ENCODE assay signal across 12 mouse cellular contexts in the genomic region with DNA sequence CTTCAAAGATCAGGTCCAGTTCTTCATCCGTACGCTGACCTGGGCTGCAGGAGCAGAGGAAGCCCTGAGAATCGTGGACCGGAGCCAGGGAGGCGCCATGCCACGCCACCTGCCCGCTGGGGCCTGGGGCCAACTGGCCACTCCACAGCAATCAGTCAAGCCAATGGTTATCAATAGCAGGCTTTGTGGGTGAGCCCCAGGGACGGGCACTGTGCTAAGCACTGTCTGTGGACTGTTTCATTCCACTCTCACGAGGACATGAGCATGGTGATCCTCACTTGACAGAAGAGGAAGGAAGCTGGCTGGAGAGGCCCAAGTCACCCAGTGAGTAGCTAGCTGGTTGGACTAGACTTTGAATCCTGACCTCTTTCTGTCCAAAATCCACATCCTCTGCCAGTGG. TPM values are rescaled to one million over a fixed set of nuclear protein-coding genes. Genes with fewer than 3 reads are reported as not detected.
DNase-seq lines count a peak whose midpoint lies in the region; ATAC-seq and TF ChIP-seq lines count a peak whose summit lies in the region.
"Had no signal": no experiment of that assay in that cellular context is flagged by ENCODE, and none has a peak within 500 bp of the region (broad histone marks: within the 10 kb centered on the region; RNA-seq: fewer than 3 reads in every experiment).

No protein-coding gene starts in this region.

- H3K27ac ChIP-seq in lung, postnatal 0 days (ENCODE audit: low read length): no peak overlapping the region
- H3K27ac ChIP-seq in intestine, postnatal 0 days (ENCODE audit: low read depth, low read length): no peak overlapping the region
- H3K27ac ChIP-seq: liver, embryonic 15.5 days; midbrain, embryonic 10.5 days; neural tube, embryonic 12.5 days had no signal

- H3K9ac ChIP-seq in lung, postnatal 0 days (replicated peaks; ENCODE audit: low read depth): no peak overlapping the region
- H3K9ac ChIP-seq in intestine, postnatal 0 days (ENCODE audit: low read depth, low read length): no peak overlapping the region
- H3K9ac ChIP-seq: liver, embryonic 15.5 days; neural tube, embryonic 12.5 days had no signal

- peaks cover 74% of the 10 kb centered on the region for H3K4me1 ChIP-seq in megakaryocyte, embryonic 14.5 days
- H3K4me1 ChIP-seq in lung, postnatal 0 days (ENCODE audit: insufficient read depth, low read depth, low read length): peaks cover 10% of the 10 kb centered on the region
- H3K4me1 ChIP-seq in intestine, postnatal 0 days (replicated peaks; ENCODE audit: control insufficient read depth, insufficient read depth, low read length): no peaks in the 10 kb centered on the region

- TF ChIP-seq EP300 in lung, postnatal 0 days (IDR thresholded peaks at IDR 0.05): no peak

- TF ChIP-seq CTCF in lung, postnatal 0 days (IDR thresholded peaks at IDR 0.05): no peak
- no peak for TF ChIP-seq CTCF in intestine, postnatal 0 days (IDR thresholded peaks at IDR 0.05; ENCODE audit: low read depth)

- peaks cover 87% of the 10 kb centered on the region for H3K27me3 ChIP-seq in megakaryocyte, embryonic 14.5 days (replicated peaks)
- H3K27me3 ChIP-seq in lung, postnatal 0 days (replicated peaks; ENCODE audit: insufficient read depth, low read length): no peaks in the 10 kb centered on the region
- H3K27me3 ChIP-seq in intestine, postnatal 0 days (replicated peaks; ENCODE audit: control insufficient read depth, insufficient read depth, low read length): 0 out of 2 replicates have a peak, but pooled peaks cover 3% of the 10 kb centered on the region

- no peaks in the 10 kb centered on the region for H3K36me3 ChIP-seq in megakaryocyte, embryonic 14.5 days (replicated peaks; ENCODE audit: low read length)
- H3K36me3 ChIP-seq in lung, postnatal 0 days (ENCODE audit: insufficient read depth, low read length): peaks cover 16% of the 10 kb centered on the region; the same call in 1 of the 2 replicates
- no peaks in the 10 kb centered on the region for H3K36me3 ChIP-seq in intestine, postnatal 0 days (ENCODE audit: control insufficient read depth, insufficient read depth)
- H3K36me3 ChIP-seq: liver, embryonic 15.5 days; midbrain, embryonic 10.5 days; neural tube, embryonic 12.5 days had no signal

- no peak for ATAC-seq in megakaryocyte, adult 5-6 weeks (ENCODE audit: poor library complexity, severe bottlenecking)
- ATAC-seq in common myeloid progenitor, adult 5-6 weeks (replicated peaks; ENCODE audit: low read depth, poor library complexity, severe bottlenecking): peak; percentile 52
- no peak for ATAC-seq in lung, postnatal 0 days
- no peak for ATAC-seq in intestine, postnatal 0 days

- H3K9me3 ChIP-seq in megakaryocyte, embryonic 14.5 days: no peaks in the 10 kb centered on the region
- H3K9me3 ChIP-seq in lung, postnatal 0 days (ENCODE audit: low read length): no peaks in the 10 kb centered on the region
- H3K9me3 ChIP-seq in intestine, postnatal 0 days (ENCODE audit: control insufficient read depth): no peaks in the 10 kb centered on the region
- H3K9me3 ChIP-seq: liver, embryonic 15.5 days; midbrain, embryonic 10.5 days; neural tube, embryonic 12.5 days had no signal

- WGBS in lung, postnatal 0 days: 78% methylated on average over 9 of the region's 9 CpGs
- 88% methylated on average over 9 of the region's 9 CpGs for WGBS in intestine, postnatal 0 days

- peak overlapping the region; percentile 34 for H3K4me3 ChIP-seq in megakaryocyte, embryonic 14.5 days (replicated peaks)
- no peak overlapping the region for H3K4me3 ChIP-seq in lung, postnatal 0 days (ENCODE audit: low read depth, low read length)
- no peak overlapping the region for H3K4me3 ChIP-seq in intestine, postnatal 0 days (ENCODE audit: low read depth, low read length)
- H3K4me3 ChIP-seq: liver, embryonic 15.5 days; midbrain, embryonic 10.5 days; neural tube, embryonic 12.5 days had no signal

- H3K4me2 ChIP-seq in lung, postnatal 0 days (replicated peaks; ENCODE audit: low read depth, low read length): no peak overlapping the region
- H3K4me2 ChIP-seq in intestine, postnatal 0 days (replicated peaks; ENCODE audit: low read depth): no peak overlapping the region
- H3K4me2 ChIP-seq: liver, embryonic 15.5 days; neural tube, embryonic 12.5 days had no signal

- peak; percentile 48 to 78 for DNase-seq in left cerebral cortex, adult 8-10 months (ENCODE audit: low spot score in 2 of 2)
- no peak for DNase-seq in lung, postnatal 0 days (ENCODE audit: low spot score)
- DNase-seq in spleen, adult 18-20 months: no peak
- DNase-seq: gastrocnemius, postnatal 10 days; heart, postnatal 14 days had no signal

RNA-seq across cellular contexts. Expression of gene Rapgef3, which starts 7.8 kb away (rescaled TPM):
- polyA plus RNA-seq in megakaryocyte, embryonic 14.5 days (2012; ENCODE audit: insufficient read depth, low replicate concordance): 2.3 and 4.5 TPM in 2 replicates
- 0.02 TPM in 1 of 2 replicates, not detected in the other for total RNA-seq in megakaryocyte, adult 5-6 weeks (2015)
- total RNA-seq in megakaryocyte, adult 5-6 weeks (2017): 1.2 and 1.4 TPM in 2 replicates
- 6.1 and 7.5 TPM in 2 replicates for total RNA-seq in common myeloid progenitor, adult 5-6 weeks (2017)
- total RNA-seq in left cerebral cortex, adult 8-10 months (2022): 10 to 100 TPM; 38.3 to 61.9 (median 47.0) TPM
- polyA plus RNA-seq in lung, postnatal 0 days (2015; fragmentation: Nextera tagmentation; extraction: Ambion mirVana): 18.7 and 25.5 TPM in 2 replicates
- polyA plus RNA-seq in intestine, postnatal 0 days (2015; fragmentation: Nextera tagmentation; extraction: Ambion mirVana): 2.7 and 3.5 TPM in 2 replicates

RNA-seq across cellular contexts. Expression of gene Slc48a1, which starts 18.3 kb away (rescaled TPM):
- 58.7 and 61.4 TPM in 2 replicates for polyA plus RNA-seq in megakaryocyte, embryonic 14.5 days (2012; ENCODE audit: insufficient read depth, low replicate concordance)
- 42.3 and 47.1 TPM in 2 replicates for total RNA-seq in megakaryocyte, adult 5-6 weeks (2015)
- 33.1 and 33.5 TPM in 2 replicates for total RNA-seq in megakaryocyte, adult 5-6 weeks (2017)
- total RNA-seq in common myeloid progenitor, adult 5-6 weeks (2017): 55.3 and 57.2 TPM in 2 replicates
- total RNA-seq in left cerebral cortex, adult 8-10 months (2022): 100 to 1,000 TPM; 149 to 181 (median 177) TPM
- polyA plus RNA-seq in lung, postnatal 0 days (2015; fragmentation: Nextera tagmentation; extraction: Ambion mirVana): 69.5 and 75.7 TPM in 2 replicates
- polyA plus RNA-seq in intestine, postnatal 0 days (2015; fragmentation: Nextera tagmentation; extraction: Ambion mirVana): 23.1 and 24.3 TPM in 2 replicates

RNA-seq across cellular contexts. Expression of gene Endou, which starts 28.9 kb away (rescaled TPM):
- polyA plus RNA-seq in megakaryocyte, embryonic 14.5 days (2012; ENCODE audit: insufficient read depth, low replicate concordance): 0.09 TPM in 1 of 2 replicates, not detected in the other
- 0.21 TPM in 1 of 2 replicates, not detected in the other for total RNA-seq in megakaryocyte, adult 5-6 weeks (2015)
- 0.40 and 0.81 TPM in 2 replicates for total RNA-seq in megakaryocyte, adult 5-6 weeks (2017)
- 0.49 and 2.3 TPM in 2 replicates for total RNA-seq in common myeloid progenitor, adult 5-6 weeks (2017)
- total RNA-seq in left cerebral cortex, adult 8-10 months (2022): 1 to 10 TPM in 3 of 4 experiments, under 1 TPM in 1; 0.94 to 5.3 (median 3.3) TPM
- polyA plus RNA-seq in lung, postnatal 0 days (2015; fragmentation: Nextera tagmentation; extraction: Ambion mirVana): 2.1 and 2.9 TPM in 2 replicates
- 0.40 and 0.42 TPM in 2 replicates for polyA plus RNA-seq in intestine, postnatal 0 days (2015; fragmentation: Nextera tagmentation; extraction: Ambion mirVana)

RNA-seq across cellular contexts. Expression of gene Rpap3, which starts 54.4 kb away (rescaled TPM):
- polyA plus RNA-seq in megakaryocyte, embryonic 14.5 days (2012; ENCODE audit: insufficient read depth, low replicate concordance): 8.6 TPM in 1 of 2 replicates, not detected in the other
- total RNA-seq in megakaryocyte, adult 5-6 weeks (2015): 6.8 and 7.9 TPM in 2 replicates
- 10.8 and 12.8 TPM in 2 replicates for total RNA-seq in megakaryocyte, adult 5-6 weeks (2017)
- 46.8 and 49.2 TPM in 2 replicates for total RNA-seq in common myeloid progenitor, adult 5-6 weeks (2017)
- 10 to 100 TPM; 29.6 to 32.8 (median 31.6) TPM for total RNA-seq in left cerebral cortex, adult 8-10 months (2022)
- 14.3 and 15.5 TPM in 2 replicates for polyA plus RNA-seq in lung, postnatal 0 days (2015; fragmentation: Nextera tagmentation; extraction: Ambion mirVana)
- polyA plus RNA-seq in intestine, postnatal 0 days (2015; fragmentation: Nextera tagmentation; extraction: Ambion mirVana): 11.8 and 12.0 TPM in 2 replicates

Comparison
In these comparisons a context has a peak if more than half of its experiments do, and no peak if none do; other contexts are left out.
1. DNase-seq: peak in left cerebral cortex, adult 8-10 months (2 of 2); none in lung, postnatal 0 days (single experiment) and spleen, adult 18-20 months (0 of 2).